Mouse (Mus musculus) hindlimb bud, embryonic 11.5 days (tissue): ENCODE measurements around the gene Mrpl45.
"Not testable (repeated sequence)": the region's sequence is repeated elsewhere in the genome, so short reads cannot be mapped to it uniquely, and the experiment has no call there.

Source experiments
- DNase-seq: peaks from one replicate; pipeline ENCODE4 v3.0.0-alpha.2; 2012; ENCODE audit warnings: low read depth, low spot score; ENCODE audit errors: extremely low spot score

Gene Mrpl45

DNA sequence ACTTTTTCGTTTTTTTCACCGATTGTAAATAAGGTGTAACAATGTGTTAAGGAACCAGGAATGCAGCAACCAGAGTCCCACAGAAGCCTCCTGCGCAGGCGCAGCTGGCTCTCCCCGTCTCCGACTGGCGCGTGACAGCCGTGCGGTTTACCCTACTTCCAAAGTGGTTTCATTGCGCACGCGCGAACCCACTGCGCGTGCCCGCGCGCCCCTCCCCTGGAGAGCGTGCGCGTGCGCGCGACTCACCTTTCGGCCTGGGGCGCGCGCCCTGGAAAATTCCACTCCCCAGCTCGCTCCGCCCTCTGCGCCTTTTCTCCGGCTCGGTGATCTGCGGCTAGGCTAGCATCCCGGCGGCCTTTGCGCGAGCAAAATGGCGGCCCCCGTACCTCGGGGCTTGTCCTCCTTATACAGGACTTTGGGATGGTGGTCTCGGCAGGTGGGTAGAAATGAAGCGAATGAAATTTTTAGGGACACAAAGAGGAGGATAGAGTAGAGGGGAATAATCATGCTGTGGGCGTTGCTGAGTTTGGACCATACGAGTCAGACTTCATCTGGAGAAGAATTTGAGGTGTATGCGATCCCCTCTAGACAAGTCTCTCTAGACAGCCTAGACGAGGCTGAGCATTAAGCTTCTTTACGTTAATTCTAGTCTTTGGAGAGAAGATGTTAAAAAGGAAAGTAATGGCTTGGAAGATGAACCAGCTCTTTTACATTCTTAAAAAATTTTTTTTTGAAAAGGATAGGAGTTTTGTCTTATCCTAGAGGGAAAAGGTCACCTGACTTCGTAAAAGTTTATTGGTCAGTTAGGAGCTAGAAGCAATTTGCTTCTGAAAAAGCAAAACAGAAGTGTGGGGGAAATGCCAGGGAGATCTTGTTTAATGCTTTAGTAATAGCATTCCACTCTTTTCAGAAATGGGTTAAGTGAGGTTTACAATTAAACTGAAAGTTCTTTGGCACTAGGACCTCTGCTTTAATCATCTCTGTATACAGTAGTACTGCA, at the start of gene Mrpl45:
TSS of gene Mrpl45 (plus strand) at position 213 of the 1,000 bp plus-strand sequence.
- peak; percentile 99 for DNase-seq

DNA sequence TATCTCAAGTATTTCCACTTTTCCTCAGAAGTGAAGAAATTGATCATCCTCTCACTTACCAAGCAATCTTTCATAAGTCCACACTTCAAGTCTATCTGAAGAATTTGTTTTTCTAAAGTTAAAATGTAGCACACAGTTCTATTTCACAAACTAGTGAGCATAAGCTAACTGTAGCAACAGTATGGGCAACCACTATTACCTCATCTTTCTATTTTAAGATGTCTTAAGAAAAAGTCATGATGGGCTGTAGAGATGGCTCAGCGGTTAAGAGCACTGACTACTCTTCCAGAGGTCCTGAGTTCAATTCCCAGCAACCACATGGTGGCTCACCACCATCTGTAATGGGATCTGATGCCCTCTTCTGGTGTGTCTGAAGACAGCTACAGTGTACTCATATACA, 49.0 kb upstream of the Mrpl45 start:
- DNase-seq = not testable (repeated sequence)

DNA sequence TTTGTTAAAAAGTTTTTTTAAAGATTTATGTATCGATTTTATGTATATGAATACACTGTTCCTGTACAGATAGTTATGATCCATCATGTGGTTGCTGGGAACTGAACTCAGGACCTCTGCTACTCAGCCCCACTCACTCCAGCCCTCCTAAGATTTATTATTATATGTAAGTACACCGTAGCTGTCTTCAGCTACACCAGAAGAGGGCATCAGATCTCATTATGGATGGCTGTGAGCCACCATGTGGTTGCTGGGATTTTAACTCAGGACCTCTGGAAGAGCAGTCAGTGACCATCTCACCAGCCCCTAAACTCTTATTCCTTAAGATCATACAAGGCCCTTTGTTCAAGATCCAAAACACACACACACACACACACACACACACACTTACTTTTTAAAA, 45.5 kb upstream of the Mrpl45 start:
- not testable (repeated sequence) for DNase-seq

DNA sequence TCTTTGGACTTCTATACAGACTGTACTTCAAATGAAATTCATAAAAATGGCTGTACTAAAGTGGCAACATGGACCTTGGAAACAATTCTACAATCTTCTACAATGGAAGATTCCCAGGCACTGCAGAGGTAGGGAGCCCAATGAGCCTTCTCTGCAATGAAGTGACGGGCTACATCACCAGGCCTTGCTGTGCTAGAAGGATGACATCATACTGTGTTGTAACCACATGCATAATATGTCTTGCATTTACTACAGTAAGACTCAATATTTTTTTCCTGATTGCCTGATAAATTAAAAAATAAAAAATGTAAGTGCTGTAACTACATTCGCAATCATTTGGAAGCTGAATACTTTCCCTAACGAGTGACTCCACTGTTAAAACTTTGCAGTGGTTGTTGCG, 42.7 kb upstream of the Mrpl45 start:
- no peak for DNase-seq

DNA sequence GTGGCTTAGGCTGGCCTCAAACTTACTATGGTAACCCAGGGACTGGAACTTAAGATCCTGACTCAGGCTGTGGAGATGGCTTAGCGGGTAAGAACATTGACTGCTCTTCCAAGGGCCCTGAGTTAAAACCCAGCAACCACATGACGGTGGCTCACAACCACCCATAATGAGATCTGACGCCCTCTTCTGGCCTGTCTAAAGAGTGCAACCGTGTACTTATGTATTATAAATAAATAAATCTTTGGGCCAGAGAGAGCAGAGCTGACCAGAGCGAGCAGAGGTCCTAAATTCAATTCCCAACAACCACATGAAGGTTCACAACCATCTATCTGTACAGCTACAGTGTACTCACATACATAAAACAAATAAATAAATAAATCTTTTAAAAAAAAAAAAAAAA, 41.9 kb upstream of the Mrpl45 start:
- no peak for DNase-seq

DNA sequence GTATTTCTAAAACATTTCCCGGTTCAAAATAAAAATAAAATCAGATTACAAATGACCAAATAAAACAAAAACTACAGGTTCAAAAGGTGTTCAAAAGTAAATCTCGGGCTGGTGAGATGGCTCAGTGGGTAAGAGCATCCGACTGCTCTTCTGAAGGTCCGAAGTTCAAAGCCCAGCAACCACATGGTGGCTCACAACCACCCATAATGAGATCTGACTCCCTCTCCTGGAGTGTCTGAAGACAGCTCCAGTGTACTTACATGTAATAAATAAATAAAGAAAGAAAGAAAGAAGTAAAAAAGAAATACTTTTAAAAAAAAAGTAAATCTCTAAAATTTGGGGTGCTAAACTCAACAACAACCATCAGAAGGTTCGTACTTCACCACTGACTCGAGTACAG, 40.6 kb upstream of the Mrpl45 start:
- not testable (repeated sequence) for DNase-seq

DNA sequence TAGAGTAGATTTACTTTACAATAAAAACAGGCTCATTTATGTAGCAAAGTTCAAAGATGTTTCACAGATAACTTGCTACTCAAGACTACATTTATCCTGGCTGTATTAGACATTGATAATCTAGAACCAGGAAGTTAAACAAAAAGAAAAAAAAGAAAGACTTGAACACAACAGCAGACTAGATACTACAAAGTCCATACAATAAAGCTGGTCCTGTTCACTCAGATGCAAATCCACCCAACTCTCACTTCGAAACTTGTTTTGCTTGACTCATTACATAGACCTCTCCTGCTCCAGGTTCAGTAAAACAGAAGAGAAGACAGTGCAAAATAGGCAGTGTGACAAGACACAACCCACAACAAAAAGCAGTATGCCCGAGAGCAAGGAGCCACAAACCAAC, 40.2 kb upstream of the Mrpl45 start:
- DNase-seq = no peak

DNA sequence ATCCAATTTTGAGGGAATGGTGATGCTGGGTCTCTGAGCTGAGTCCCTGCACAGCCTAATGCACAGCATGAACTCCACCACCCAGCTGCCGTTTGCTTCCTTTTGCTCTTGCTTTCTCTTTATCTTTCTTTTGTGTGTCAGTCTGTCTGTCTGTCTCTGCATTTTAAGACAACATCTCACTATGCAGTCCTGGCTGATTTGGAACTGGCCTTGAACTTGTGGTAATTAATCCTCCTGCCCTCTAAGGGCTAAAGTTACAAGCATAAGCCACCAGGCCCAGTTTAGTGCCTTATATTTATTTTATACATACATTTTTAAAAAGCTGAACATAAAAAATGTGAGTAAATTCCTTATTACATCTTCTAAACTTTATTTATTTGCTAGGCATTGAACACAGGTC, 39.5 kb upstream of the Mrpl45 start:
- DNase-seq = no peak

DNA sequence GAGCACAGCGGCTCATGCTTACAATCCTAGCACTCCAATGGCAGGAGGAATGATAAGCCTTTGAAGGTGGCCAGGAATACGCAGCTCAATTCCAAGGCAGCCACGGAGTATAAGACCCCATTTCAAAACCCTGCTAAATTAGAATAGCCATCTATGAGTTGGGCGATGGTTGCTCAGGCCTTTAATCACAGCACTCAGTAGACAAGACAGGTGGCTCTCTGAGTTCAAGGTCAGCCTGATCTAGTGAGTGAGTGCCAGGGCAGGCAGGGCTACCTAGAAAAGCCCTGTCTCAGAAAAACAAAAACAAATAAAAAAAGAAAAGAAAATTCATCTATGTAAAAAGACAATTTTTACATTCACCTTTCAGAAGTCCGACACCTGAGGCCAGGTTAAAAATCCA, 38.4 kb upstream of the Mrpl45 start:
- DNase-seq = no peak

DNA sequence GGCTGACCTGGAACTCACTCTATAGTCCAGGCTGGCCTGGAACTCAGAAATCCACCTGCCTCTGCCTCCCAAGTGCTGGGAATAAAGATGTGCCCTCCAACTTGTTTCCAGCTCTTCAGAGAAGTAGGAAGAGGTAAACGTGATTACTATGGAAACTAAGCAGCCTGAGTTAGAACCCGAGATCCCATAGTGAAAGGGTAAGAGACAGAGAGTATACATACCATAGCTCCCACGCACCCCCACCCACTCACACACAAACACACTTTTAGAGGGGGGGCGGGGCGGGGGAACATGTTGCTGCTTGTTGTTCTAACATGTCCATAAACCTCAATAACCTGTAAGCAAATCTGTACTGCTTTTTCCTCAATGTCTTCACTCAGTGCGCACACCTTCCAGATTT, 37.1 kb upstream of the Mrpl45 start:
- DNase-seq = no peak

DNA sequence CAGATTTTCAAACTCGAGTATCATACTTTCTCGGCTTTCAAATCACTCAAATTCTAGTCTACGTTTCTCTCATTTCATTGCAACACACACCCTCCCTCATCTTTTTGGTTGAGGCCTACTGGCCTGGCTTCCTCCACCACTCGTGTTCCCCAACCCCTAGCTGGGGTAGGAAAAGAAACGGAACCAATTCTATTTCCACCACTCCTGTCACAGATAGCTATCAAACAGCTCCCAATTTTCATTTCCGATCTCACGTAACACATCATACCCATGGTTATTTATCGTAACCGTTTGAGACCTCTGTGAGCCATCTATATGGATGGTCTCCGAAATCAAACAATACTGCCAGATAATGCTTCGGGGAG, 36.5 kb upstream of the Mrpl45 start:
- DNase-seq = no peak

DNA sequence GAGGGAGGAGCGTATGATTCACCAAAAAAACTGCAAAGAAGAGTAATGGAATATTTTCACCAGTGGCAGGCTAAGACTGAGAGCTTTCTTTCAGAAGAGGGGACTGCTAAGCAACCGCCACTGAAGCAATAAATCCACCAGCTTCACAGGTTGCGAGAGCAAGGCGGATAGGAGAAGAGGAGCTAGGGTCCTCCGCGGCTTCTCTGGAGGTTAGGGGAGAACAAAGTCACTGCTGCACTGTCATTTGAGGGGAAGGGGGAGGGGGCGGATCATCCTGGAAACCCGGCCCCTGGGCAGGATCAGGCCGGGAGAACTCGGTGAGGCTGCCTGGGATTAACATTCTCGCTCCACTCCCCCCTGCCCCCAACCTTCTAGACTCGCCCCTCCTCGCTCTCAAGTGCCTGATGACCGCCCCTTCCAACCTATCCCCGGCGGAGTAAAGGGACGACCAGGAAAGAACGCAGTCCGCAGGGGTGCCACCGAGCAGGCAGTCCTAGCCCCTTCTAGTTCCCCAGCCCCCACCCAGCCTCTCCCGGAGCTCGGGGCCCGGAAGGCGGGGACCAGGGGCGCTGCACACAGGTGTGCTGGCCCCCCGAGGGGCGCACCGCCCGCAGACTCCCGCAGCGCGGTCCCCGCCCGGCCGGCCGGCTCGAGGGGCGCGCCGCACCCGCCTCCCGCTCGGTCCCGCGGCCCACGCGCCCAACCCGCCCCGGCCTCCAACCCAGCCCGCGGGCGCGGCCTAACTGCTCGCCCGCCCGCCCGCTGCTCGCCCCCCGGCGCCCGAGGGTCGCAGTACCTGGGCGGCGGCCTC, 35.9 kb upstream of the Mrpl45 start:
- no peak for DNase-seq

DNA sequence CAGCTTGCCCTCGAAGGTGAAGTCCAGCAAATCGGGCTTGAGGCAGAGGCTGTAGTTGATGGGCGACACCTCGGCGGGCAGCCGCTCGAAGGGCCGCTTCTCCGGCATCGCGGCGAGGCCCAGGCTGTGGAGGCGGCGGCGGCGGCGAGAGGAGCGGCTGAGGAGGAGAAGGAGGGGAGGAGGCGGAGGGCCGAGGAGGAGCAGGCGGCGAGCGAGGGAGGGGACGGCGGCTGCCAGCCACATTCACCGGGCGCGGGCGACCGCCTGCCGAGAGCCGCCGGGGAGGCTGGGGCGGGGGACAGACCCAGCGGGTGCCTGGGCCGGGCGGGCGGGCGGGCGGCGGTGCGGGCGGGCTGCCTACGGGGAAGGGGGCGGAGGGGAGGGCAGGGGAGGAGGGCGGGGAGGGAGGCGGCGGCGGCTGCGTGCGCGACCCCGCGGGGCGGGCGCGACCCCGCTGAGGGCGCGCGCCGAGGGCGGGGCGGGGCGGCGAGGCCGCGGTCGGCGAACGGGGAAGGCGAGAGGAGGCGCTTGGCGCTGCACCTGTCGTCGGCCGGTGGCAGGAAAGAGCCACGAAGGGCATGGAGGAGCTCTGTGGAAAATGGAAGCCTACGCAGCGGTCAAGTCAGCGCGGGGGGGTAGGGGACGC, 35.2 kb upstream of the Mrpl45 start, which contains the start of gene Npepps:
TSS of gene Npepps (minus strand) at position 423 of the 646 bp plus-strand sequence.
- no peak for DNase-seq

DNA sequence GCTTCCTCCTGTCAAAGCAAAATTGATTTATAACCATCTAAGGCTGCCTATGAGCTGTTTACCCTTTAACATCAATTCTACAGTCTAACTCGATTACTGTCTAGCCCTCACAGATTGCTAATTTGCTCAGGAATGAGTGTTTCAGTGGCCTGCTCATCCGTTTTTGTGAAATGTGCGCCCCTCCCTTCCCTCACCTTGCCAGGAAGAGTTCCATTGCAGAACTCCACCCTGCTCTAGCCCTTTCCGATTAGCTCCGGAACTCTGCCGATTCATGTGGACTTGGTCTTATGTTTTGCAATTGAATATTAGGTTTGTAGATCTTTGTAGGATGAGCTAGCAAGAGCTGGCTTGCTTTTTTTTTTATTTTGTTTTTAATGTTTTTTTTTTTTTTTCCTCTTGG, 33.3 kb upstream of the Mrpl45 start:
- no peak for DNase-seq

DNA sequence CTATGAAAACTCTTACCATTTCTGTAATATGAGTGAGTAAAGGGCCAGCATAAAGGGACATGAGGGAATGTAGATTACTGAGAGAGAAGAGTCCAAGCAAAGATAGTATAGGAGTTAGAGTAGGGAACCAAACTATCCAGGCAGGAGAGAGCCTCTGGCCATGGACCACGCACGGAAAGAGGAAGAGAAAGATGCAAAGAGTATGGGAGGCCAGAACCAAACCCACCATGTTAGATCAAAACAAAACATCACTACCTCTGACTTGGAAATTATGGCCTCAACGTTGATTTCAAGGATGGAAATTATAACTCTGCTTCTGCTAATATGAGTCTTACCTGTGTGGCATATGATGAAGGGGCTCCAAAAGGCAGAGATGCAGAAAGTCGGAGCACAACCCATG, 30.7 kb upstream of the Mrpl45 start:
- no peak for DNase-seq

DNA sequence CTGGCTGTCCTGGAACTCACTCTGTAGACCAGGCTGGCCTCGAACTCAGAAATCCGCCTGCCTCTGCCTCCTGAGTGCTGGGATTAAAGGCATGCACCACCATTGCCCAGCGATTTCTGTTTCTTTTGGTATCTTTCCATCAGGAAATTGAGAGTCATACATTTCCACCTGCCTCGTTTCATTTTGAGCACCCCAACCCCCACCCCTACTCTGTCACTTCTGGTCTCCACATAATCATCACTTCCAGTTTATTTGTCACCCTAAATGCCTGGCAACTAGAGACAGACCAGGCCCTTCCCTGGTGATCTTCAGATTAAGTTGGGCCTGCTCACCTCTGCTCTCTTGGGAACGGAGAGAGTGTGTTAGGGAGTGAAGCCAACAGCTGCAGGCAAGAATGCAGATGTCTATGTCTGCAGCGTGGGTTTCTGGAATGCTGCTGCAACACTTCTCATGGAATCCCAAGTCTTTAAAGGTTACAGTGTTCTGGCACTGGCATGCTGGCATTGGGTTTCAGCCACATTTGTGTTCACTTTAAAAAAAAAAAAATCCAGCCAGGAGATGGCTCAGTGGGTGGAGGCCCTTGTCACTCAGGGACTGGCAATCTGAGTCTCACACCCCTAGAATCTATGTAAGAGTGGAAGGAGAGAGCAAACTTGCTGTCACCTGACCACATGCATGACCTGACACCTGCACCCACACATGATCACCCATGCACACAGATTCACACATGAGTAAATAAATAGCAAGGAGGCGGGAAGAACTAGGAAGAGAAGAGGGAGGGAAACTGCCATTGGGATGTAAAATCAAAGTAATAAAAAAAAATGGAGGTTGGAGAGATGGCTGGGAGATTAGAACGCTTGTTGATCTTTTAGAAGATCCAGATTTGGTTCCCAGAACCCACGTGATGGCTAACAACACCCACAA, 29.4 kb upstream of the Mrpl45 start:
- DNase-seq = no peak

DNA sequence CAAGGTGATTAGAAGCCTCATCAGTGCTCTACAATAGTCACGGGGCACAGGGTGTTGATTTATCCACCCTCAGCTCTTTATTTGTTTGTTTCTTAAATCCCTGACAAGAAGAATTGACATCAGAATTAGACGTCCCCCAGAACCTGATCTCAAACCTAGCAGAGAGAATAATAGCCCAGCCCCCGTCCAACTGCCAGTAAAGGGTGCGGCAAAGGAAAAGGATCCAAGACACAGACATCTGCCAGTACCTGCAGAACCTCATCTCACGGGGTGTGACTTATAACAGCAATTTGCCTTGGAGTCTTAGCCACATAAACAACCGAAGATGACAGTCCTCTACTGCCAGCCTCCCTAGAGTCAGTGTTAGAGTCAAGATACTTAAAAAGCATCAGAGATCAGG, 28.5 kb upstream of the Mrpl45 start:
- no peak for DNase-seq

DNA sequence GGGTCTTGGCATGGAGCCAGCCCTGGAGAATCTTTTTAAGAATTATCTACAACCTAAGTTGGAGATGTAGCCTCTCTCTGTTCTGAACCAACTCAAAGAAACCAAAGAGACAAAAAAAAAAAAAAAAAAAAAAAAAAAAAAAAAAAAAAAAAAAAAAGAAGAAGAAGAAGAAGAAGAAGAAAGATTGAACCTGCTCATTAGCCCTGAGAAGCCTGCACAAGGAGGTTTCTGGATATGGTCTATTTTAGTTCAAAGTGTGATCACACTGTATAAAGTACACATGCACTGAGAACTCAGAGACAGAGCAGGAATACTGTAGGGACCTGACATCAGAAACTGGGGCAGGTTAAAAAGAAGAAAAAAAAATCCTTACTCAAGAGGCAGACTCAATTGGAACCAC, 27.9 kb upstream of the Mrpl45 start:
- no peak for DNase-seq

DNA sequence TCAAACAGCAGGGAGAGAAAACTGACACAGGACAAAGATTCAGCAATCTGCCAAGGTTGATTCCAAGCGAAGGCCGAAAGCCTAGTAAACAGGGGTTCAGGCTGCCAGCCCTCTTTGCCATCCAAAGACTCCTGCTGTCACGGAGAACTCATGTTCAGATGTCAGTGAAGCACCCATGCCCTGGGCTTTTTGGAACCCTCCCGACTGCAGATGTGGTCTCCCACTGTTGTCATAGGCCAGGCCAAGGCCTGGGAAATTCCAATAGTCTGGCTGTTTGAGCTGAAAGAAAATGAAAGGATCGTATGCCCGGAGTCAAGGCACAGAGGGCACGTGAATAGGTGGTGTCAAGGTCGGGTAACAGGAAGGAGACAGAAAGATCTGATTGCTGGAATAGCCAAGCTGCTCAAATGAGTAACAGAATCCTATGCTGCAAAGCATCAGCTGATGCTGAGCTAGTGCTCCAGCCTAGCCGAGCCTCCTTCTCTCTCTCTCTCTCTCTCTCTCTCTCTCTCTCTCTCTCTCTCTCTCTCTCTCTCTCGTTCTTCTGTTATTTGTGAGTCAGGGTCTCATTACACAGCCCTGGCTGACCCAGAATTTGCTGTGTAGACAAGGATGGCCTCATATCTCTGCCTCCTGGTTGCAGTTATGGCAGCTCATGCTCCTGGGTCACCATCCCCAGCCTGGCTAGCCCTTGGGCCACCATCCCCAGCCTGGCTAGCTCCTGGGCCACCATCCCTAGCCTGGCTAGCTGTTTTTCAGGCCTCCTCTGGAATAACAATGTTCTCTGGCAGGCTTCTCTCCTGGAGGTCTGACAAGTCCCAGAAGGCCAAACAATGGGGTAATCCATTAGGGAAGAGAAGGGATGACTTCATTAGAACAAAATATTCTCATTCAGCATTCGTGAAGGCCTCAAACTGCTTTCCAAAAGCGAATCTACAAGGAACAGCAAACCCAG, 26.0 kb upstream of the Mrpl45 start:
- DNase-seq = no peak
